Mouse (Mus musculus): ENCODE data around the gene BC034090.
"Not testable (repeated sequence)": the region's sequence is repeated elsewhere in the genome, so short reads cannot be mapped to it uniquely, and the experiment has no call there.

Gene BC034090

GRCm38 (mm10) chr1:155243797-155244770 lies at the start of gene BC034090:
BC034090 (minus strand) TSS chr1:155244444.
- no peak for DNase-seq

GRCm38 (mm10) chr1:155293446-155293845 lies 49.2 kb upstream of the BC034090 start:
- DNase-seq, result peak; percentile 55

- DNase-seq, result no peak
Observed at GRCm38 (mm10) chr1:155289411-155289810, 45.2 kb upstream of the BC034090 start.

- DNase-seq, result no peak
Observed at GRCm38 (mm10) chr1:155288033-155288432, 43.8 kb upstream of the BC034090 start.

GRCm38 (mm10) chr1:155283808-155284207 lies 39.6 kb upstream of the BC034090 start:
- DNase-seq, result no peak

GRCm38 (mm10) chr1:155281003-155281793 lies 37.0 kb upstream of the BC034090 start:
- DNase-seq, result peak; percentile 67

- no peak for DNase-seq
Observed at GRCm38 (mm10) chr1:155280306-155280705, 36.1 kb upstream of the BC034090 start.

- DNase-seq, result no peak
Observed at GRCm38 (mm10) chr1:155276381-155277033, 32.3 kb upstream of the BC034090 start.

- no peak for DNase-seq
Observed at GRCm38 (mm10) chr1:155275793-155276192, 31.5 kb upstream of the BC034090 start.

- peak; percentile 17 for DNase-seq
Observed at GRCm38 (mm10) chr1:155274976-155275375, 30.7 kb upstream of the BC034090 start.

- no peak for DNase-seq
Observed at GRCm38 (mm10) chr1:155272953-155273352, 28.7 kb upstream of the BC034090 start.

- not testable (repeated sequence) for DNase-seq
Observed at GRCm38 (mm10) chr1:155262496-155262895, 18.3 kb upstream of the BC034090 start.

GRCm38 (mm10) chr1:155254309-155254708 lies 10.1 kb upstream of the BC034090 start:
- no peak for DNase-seq

GRCm38 (mm10) chr1:155253126-155253525 lies 8.9 kb upstream of the BC034090 start:
- DNase-seq, result no peak

- DNase-seq, result no peak
Observed at GRCm38 (mm10) chr1:155252631-155253121, 8.4 kb upstream of the BC034090 start.

- no peak for DNase-seq
Observed at GRCm38 (mm10) chr1:155251596-155251995, 7.4 kb upstream of the BC034090 start.

- DNase-seq, result no peak
Observed at GRCm38 (mm10) chr1:155250531-155251135, 6.4 kb upstream of the BC034090 start.

GRCm38 (mm10) chr1:155249896-155250295 lies 5.7 kb upstream of the BC034090 start:
- DNase-seq, result no peak

GRCm38 (mm10) chr1:155248041-155248440 lies 3.8 kb upstream of the BC034090 start:
- DNase-seq, result no peak

- DNase-seq, result no peak
Observed at GRCm38 (mm10) chr1:155247441-155247840, 3.2 kb upstream of the BC034090 start.

GRCm38 (mm10) chr1:155245516-155245915 lies 1.3 kb upstream of the BC034090 start:
- DNase-seq, result no peak

GRCm38 (mm10) chr1:155244771-155245211 lies 547 bp upstream of the BC034090 start:
- no peak for DNase-seq

- DNase-seq, result no peak
Observed at GRCm38 (mm10) chr1:155242488-155242745, 1.8 kb downstream of the BC034090 start.
